Mouse (Mus musculus) B cell, adult (primary cell): Measurements from ENCODE around the gene Kcnj5. TPM values are rescaled to one million over a fixed set of nuclear protein-coding genes. Genes with fewer than 3 reads are reported as not detected.

Experiments used
- total RNA-seq: library from RNA; stranded (reverse); gene quantifications from 4 replicates; pipeline ENCODE4 v1.2.4, GENCODE M21; 2023; ENCODE audit not compliant: inconsistent age

Gene Kcnj5
- total RNA-seq, result not detected in 4 replicates

DNA sequence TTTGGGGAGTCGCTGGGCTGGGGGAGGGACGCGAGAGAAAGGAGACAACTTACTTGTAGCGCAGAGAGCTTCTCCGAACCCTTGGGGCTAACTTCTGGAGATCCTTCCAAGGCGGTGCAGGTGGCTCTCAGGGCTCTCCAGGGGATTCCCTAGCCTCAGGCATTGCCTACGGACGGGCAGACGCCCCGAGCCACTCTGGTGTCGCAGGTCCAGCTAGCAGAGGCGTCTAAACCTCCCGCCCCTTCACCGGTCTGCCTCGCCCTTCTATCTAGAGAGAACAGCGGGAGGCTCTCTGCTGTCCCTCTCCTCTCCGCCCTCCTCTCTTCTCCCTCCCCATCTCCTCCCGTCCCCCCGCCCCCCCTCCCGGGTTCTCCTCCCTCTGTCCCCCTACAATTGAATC is at the start of gene Kcnj5:
TSS of gene Kcnj5 (minus strand) at position 300 of the 400 bp plus-strand sequence.

GRCm38 (mm10) chr9:32372202-32372601 is 28.1 kb upstream of the Kcnj5 start, which contains the start of gene Kcnj1:
TSS of gene Kcnj1 (plus strand) at chr9:32372493.

Other genes starting within 250 kb of the Kcnj5 start
- gene Arhgap32, start 228.2 kb downstream of the Kcnj5 start, total RNA-seq, result 0.09 to 1.1 TPM (median 0.64 TPM) in 4 replicates
- gene Kcnj1, start 28.1 kb upstream of the Kcnj5 start, total RNA-seq, result 1.7 to 3.0 TPM (median 2.6 TPM) in 4 replicates
- gene Fli1, start 198.5 kb upstream of the Kcnj5 start, total RNA-seq, result 174 to 211 TPM (median 199 TPM) in 4 replicates